Mouse (Mus musculus) neural tube, embryonic 14.5 days (tissue): ENCODE measurements around the gene Egflam. TPM values are rescaled to one million over a fixed set of nuclear protein-coding genes. Genes with fewer than 3 reads are reported as not detected.

ENCODE experiments used
- ATAC-seq: fragments of 200-750 bp; cut with Nextera tagmentation; 2 replicates; pipeline ENCODE4 v1.8.0; 2017; ENCODE audit warnings: low read depth, mild to moderate bottlenecking, moderate TSS enrichment, moderate library complexity
- H3K27ac ChIP-seq: fragments of 300-500 bp; sonication (generic); 2 replicates; pipeline ENCODE4 v1.5.1; 2014; ENCODE audit warnings: low read depth, mild to moderate bottlenecking, control low read depth, low read length, moderate library complexity, mixed read lengths
- H3K27me3 ChIP-seq: fragments of 300-500 bp; sonication (generic); 2 replicates; pipeline ENCODE4 v1.6.1; 2014; ENCODE audit warnings: low read length; ENCODE audit not compliant: control insufficient read depth, insufficient read depth
- H3K36me3 ChIP-seq: fragments of 300-500 bp; sonication (generic); 2 replicates; pipeline ENCODE4 v1.6.1; 2014; ENCODE audit warnings: low read length, mixed read lengths; ENCODE audit not compliant: control insufficient read depth, insufficient read depth
- H3K4me1 ChIP-seq: fragments of 300-500 bp; sonication (generic); 2 replicates; pipeline ENCODE4 v1.6.1; 2014; ENCODE audit warnings: low read length; ENCODE audit not compliant: control insufficient read depth, insufficient read depth
- H3K4me2 ChIP-seq: fragments of 300-500 bp; sonication (generic); 2 replicates; pipeline ENCODE4 v1.6.1; 2014; ENCODE audit warnings: mild to moderate bottlenecking, low read depth, low read length, control low read depth
- H3K4me3 ChIP-seq: fragments of 300-500 bp; sonication (generic); 2 replicates; pipeline ENCODE4 v1.5.1; 2014; ENCODE audit warnings: low read depth, low read length, control low read depth, mixed read lengths
- H3K9ac ChIP-seq: fragments of 300-500 bp; sonication (generic); replicated peaks from 2 replicates; pipeline ENCODE4 v1.6.1; 2014; ENCODE audit warnings: low read depth, mild to moderate bottlenecking, control low read depth, low read length, mixed read lengths
- H3K9me3 ChIP-seq: fragments of 300-500 bp; sonication (generic); 2 replicates; pipeline ENCODE4 v1.6.1; 2016; ENCODE audit warnings: low read length; ENCODE audit not compliant: control insufficient read depth
- WGBS: fragments of 180-500 bp; shearing (Covaris S2); extraction: QIAGEN DNeasy Blood & Tissue Kit; methylation state at CpG from one replicate; pipeline ENCODE4 v1.1.7; 2014; 5-methylcytosine and 5-hydroxymethylcytosine counted together
- polyA plus RNA-seq: library from polyadenylated mRNA; unstranded; fragments of >200 nt; fragmentation: Nextera tagmentation; extraction: Ambion mirVana; gene quantifications from 2 replicates; pipeline ENCODE4 v1.2.1, GENCODE M21; 2014

The Egflam gene
- polyA plus RNA-seq, 1 experiment from 2014 or later = 3.0 TPM

DNA sequence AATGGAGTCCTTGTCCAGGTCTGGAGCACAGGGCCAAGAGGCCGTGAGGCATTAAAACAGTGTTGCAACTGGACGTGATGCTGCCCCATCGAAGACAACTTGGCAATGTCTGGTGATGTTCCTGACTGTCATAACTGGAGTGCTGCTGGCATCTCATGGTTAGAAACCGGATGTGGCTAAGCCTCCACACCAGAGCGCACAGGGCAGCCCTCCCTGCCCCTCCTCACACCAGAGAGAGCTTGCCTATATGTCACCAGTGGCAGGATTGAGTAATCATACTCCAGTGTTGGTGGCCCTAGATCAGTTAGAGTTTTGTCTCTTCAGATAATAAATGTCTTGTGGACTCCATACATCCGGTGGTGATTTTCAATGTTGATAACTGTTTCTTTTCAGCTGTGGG is 210.5 kb downstream of the Egflam start:
- Histone ChIP-seq H3K4me1 (no peaks in the 10 kb centered on the region), H3K36me3 (peaks cover 14% of the 10 kb centered on the region), H3K27ac (no peak overlapping the region), H3K27me3 (no peaks in the 10 kb centered on the region), H3K9me3 (no peaks in the 10 kb centered on the region), H3K4me3 (no peak overlapping the region), H3K4me2 (no peak overlapping the region), H3K9ac (no peak overlapping the region)
- ATAC-seq = no peak
- WGBS = 86% methylated on average over 6 of the region's 6 CpGs

DNA sequence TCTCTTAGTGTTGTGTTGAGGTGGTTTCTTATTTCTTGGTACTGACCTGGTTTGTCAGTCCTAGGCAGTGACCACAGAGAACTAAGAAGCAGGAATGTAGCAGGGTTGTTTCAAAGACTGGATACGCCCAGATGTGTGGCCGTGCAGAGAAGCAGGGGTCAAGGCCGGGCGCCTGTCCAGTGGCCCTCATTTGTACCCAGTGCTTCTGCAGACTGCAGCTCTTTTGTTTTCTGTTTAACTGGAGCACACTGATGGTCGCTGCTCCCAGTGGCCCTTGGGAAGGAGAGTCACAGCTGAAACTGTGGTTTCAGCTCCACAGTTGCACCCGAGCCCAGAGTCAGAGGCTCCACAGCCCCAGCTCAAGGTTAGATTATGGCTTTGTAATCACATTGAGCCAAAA is 217.6 kb downstream of the Egflam start:
- Histone ChIP-seq H3K36me3 (0 out of 2 replicates have a peak, but pooled peaks cover 8% of the 10 kb centered on the region), H3K4me1 (no peaks in the 10 kb centered on the region), H3K4me2 (no peak overlapping the region), H3K4me3 (no peak overlapping the region), H3K9ac (no peak overlapping the region), H3K27me3 (no peaks in the 10 kb centered on the region), H3K27ac (no peak overlapping the region), H3K9me3 (no peaks in the 10 kb centered on the region)
- 56% methylated on average over 6 of the region's 6 CpGs for WGBS
- no peak for ATAC-seq

DNA sequence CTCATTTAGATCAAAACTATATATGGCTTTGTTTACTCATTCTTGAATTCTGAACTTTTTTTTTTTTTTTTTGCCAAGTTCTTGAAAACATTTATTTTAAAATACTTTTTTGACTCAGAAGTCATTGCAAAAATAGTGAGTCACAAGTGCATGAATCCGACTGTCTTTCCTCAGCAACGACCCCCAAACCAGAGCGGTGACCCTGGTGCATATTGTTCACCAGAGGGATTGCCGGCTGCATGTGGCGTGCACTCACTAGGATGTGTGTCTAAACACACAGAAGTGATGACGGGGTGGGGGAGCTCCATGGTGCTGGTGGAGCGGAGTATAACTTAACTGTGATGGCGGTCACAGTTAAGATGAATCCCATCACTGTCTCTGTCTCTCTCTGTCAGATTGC is 224.4 kb downstream of the Egflam start:
- H3K9ac ChIP-seq = no peak overlapping the region
- ATAC-seq = no peak
- H3K36me3 ChIP-seq = no peaks in the 10 kb centered on the region
- no peak overlapping the region for H3K4me2 ChIP-seq
- no peaks in the 10 kb centered on the region for H3K27me3 ChIP-seq
- no peak overlapping the region for H3K4me3 ChIP-seq
- H3K27ac ChIP-seq = no peak overlapping the region
- H3K9me3 ChIP-seq = no peaks in the 10 kb centered on the region
- WGBS = 84% methylated on average over 8 of the region's 8 CpGs
- no peaks in the 10 kb centered on the region for H3K4me1 ChIP-seq

DNA sequence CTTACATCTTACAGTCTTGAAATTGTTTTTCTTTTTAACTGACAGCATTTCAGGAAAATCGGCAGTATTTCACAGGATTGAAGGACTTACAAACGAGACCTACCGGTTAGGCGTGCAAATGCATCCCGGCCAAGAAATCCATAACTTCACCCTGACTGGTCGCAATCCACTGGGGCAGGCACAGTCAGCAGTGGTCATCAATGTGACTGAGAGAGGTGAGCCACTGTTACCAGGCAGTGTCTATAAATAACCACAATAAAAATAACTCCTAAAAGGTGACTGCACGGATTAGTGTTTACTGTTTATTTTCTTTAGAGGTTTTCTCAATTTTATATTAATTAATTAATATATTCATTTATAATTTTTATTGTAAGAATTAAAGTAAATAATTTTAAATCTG is 224.8 kb downstream of the Egflam start:
- H3K9ac ChIP-seq = no peak overlapping the region
- H3K36me3 ChIP-seq = no peaks in the 10 kb centered on the region
- H3K4me2 ChIP-seq = no peak overlapping the region
- no peaks in the 10 kb centered on the region for H3K27me3 ChIP-seq
- WGBS = 86% methylated on average over 7 of the region's 7 CpGs
- no peak overlapping the region for H3K27ac ChIP-seq
- no peak for ATAC-seq
- H3K4me1 ChIP-seq = no peaks in the 10 kb centered on the region
- no peak overlapping the region for H3K4me3 ChIP-seq
- H3K9me3 ChIP-seq = no peaks in the 10 kb centered on the region

DNA sequence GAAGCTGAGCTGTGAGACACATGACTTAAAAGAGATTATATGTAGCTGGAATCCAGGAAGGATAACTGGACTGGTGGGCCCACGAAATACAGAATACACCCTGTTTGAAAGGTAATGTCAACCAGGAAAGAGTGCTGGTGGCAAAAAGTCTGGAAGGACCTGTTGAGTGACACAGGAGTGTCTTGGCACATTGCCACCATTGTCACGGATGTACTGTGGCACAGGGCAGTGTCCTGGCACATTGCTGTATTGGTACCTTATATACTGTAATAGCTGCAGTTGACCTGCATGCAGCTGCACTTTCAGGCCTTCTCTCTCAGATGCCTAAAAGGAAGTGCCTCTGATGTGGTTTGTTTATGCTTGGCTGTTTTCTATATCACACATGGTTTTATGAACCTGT is 225.3 kb downstream of the Egflam start:
- Histone ChIP-seq H3K9me3 (no peaks in the 10 kb centered on the region), H3K36me3 (no peaks in the 10 kb centered on the region), H3K4me3 (no peak overlapping the region), H3K27me3 (no peaks in the 10 kb centered on the region), H3K4me1 (no peaks in the 10 kb centered on the region), H3K4me2 (no peak overlapping the region), H3K9ac (no peak overlapping the region), H3K27ac (no peak overlapping the region)
- no peak for ATAC-seq
- 66% methylated on average over 2 of the region's 2 CpGs for WGBS

DNA sequence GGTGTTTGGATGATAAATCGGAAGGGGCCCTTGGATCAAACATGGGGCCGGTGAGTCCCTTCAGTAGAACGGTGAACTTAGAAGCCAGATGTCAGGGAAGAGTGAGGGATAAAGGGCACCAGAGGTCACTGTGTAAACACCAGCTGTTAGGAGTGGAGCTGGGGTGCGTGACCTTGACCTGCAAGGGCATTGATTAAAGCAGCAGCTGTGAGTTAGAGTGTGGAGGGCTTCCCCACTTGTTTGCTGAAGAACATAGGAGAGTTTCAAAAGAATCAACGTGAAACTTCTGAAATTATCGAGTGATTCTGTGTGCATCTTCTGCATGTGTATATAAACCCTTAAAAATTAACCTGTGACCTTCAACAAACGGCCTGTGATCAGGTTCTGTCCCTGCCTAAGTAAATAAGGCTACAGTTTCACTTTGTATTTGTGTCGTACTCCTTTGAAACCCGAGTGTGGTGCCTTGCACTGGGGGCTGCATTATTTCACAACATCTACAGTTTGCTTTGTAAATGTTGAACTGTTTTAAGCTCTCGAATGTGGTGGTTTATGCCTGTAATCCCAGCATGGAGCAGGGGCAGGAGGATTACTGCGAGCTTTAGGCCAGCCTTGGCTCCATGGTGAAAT is 230.2 kb downstream of the Egflam start:
- no peaks in the 10 kb centered on the region for H3K27me3 ChIP-seq
- no peaks in the 10 kb centered on the region for H3K4me1 ChIP-seq
- no peak overlapping the region for H3K4me2 ChIP-seq
- 67% methylated on average over 11 of the region's 11 CpGs for whole genome bisulfite sequencing
- no peak overlapping the region for H3K9ac ChIP-seq
- no peak overlapping the region for H3K4me3 ChIP-seq
- no peaks in the 10 kb centered on the region for H3K9me3 ChIP-seq
- H3K27ac ChIP-seq = no peak overlapping the region
- ATAC-seq = no peak
- H3K36me3 ChIP-seq = no peaks in the 10 kb centered on the region

DNA sequence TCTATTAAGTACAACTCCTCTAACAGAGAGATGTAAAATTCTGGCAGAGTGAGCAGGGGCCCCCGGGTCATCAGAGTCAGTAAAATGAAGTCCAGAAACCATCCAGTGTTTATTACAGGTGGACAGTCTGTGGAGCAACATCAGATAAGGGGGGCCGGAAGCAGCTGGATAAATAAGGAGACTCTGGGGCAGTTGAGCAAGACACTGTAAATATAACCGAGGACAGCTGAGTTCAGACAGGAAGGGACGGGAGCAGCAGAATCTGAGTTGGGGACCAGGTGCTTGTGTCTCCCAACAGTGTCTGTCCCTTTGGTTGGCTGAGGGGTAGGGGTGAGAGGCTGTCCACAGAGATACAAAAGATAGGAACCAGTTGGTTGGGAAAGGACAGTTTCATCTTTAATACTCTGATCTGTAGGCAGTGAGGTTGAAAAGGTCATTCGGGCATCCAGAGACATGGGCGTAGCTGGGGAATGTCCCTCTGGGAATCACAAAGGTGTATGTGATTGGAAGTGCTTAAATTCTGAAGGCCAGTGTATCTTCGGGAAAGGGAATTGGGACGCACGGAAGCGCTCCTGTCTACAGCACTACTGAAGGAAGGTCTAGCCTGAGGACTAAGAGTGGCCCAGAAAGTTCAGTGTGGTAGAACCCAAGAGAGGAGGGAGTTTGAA is 230.8 kb downstream of the Egflam start:
- Histone ChIP-seq H3K4me3 (no peak overlapping the region), H3K36me3 (no peaks in the 10 kb centered on the region), H3K9ac (no peak overlapping the region), H3K9me3 (no peaks in the 10 kb centered on the region), H3K4me2 (no peak overlapping the region), H3K27me3 (no peaks in the 10 kb centered on the region), H3K4me1 (no peaks in the 10 kb centered on the region), H3K27ac (no peak overlapping the region)
- WGBS = 93% methylated on average over 10 of the region's 10 CpGs
- no peak for ATAC-seq

DNA sequence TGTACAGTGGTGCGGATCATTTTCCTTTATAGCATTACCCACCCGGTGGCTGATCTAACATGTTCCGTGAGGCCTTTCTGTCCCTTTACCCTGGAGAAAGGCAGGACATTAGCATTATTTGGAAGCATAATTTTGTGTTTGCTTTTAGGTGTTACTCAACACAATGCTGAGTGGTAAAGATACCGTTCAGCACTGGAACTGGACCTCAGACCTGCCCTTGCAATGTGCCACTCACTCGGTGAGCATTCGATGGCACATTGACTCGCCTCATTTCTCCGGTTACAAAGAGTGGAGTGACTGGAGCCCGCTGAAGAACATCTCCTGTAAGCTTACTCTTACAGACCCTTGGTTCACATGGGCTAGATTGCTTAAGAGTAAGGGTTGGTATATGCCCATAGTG is 231.5 kb downstream of the Egflam start:
- 94% methylated on average over 9 of the region's 9 CpGs for WGBS
- H3K27ac ChIP-seq = no peak overlapping the region
- H3K4me2 ChIP-seq = no peak overlapping the region
- H3K36me3 ChIP-seq = no peaks in the 10 kb centered on the region
- H3K4me3 ChIP-seq = no peak overlapping the region
- no peaks in the 10 kb centered on the region for H3K9me3 ChIP-seq
- ATAC-seq = no peak
- H3K27me3 ChIP-seq = no peaks in the 10 kb centered on the region
- no peak overlapping the region for H3K9ac ChIP-seq
- no peaks in the 10 kb centered on the region for H3K4me1 ChIP-seq

DNA sequence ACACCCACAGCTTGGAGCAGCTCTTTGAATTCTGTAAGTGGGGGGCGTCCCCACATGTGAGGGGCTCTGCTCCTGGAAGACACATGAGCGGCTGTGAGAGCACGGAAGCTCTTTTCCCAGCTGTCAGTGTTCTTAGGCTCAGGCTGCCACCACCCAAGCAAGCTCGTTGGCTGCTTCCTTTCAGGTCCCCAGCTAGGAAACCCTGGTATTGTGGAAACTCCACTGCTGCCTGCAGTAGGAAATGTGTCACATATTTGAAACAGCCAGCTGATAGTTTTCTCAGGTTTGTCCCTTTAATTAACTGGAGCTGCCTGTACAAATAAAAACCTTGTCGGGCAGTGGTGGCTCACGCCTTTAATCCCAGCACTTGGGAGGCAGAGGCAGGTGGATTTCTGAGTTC is 234.3 kb downstream of the Egflam start:
- ATAC-seq = no peak
- 69% methylated on average over 6 of the region's 6 CpGs for WGBS
- Histone ChIP-seq H3K27me3 (no peaks in the 10 kb centered on the region), H3K4me1 (no peaks in the 10 kb centered on the region), H3K36me3 (peaks cover 7% of the 10 kb centered on the region; the same call in 1 of the 2 replicates), H3K27ac (no peak overlapping the region), H3K4me2 (no peak overlapping the region), H3K9ac (no peak overlapping the region), H3K4me3 (no peak overlapping the region), H3K9me3 (no peaks in the 10 kb centered on the region)
